Mouse (Mus musculus) CH12.LX (cell line): ENCODE results near the gene Ninl. TPM values are rescaled to one million over a fixed set of nuclear protein-coding genes. Genes with fewer than 3 reads are reported as not detected.
A peak's percentile ranks its signal among the peaks of the same experiment; 100 is the strongest.

Experiments
- DNase-seq: peaks from one replicate; pipeline ENCODE4 v3.0.0-alpha.2; 2013; ENCODE audit errors: extremely low read depth
- H3K27ac ChIP-seq: 2 replicates; pipeline ENCODE4 v1.5.1; 2012; ENCODE audit warnings: low read depth, mild to moderate bottlenecking, control low read depth, moderate library complexity; ENCODE audit not compliant: insufficient read depth
- H3K27me3 ChIP-seq: replicated peaks from 2 replicates; pipeline ENCODE3; 2012; ENCODE audit warnings: inconsistent platforms
- H3K36me3 ChIP-seq, 2 experiments: replicated peaks in 1 of 2; 2 replicates each; pipeline versions ENCODE3 to v1.6.1; 2012; ENCODE audit warnings: inconsistent platforms in 1 of 2, low read length in 1 of 2, mild to moderate bottlenecking in 1 of 2, mixed read lengths in 1 of 2, moderate library complexity in 1 of 2; ENCODE audit not compliant: control insufficient read depth in 1 of 2, insufficient read depth in 1 of 2
- H3K4me1 ChIP-seq, 2 experiments: 2 replicates each; pipeline ENCODE4 v1.6.1; 2012; ENCODE audit warnings: inconsistent platforms in 1 of 2, moderate library complexity in 1 of 2; ENCODE audit not compliant: insufficient read depth in 2 of 2, control insufficient read depth in 1 of 2
- H3K4me2 ChIP-seq: 2 replicates; pipeline ENCODE4 v1.6.1; 2012; ENCODE audit warnings: low read depth, mild to moderate bottlenecking, control low read depth; ENCODE audit not compliant: poor library complexity, insufficient read depth, severe bottlenecking
- H3K4me3 ChIP-seq, 3 experiments: fragments of 150-350 bp in 1 of 3; sonication (generic) in 1 of 3; replicated peaks in 1 of 3; 2 replicates each; pipeline versions ENCODE3 to v1.5.1; 2011 to 2012; ENCODE audit warnings: low read depth in 2 of 3, low read length in 2 of 3, mild to moderate bottlenecking in 2 of 3, moderate library complexity in 2 of 3, control low read depth in 1 of 3, improper control_type of control experiment in 1 of 3, inconsistent platforms in 1 of 3, mixed read lengths in 1 of 3; ENCODE audit not compliant: poor library complexity in 1 of 3
- H3K79me2 ChIP-seq: replicated peaks from 2 replicates; pipeline ENCODE4 v1.6.1; 2012; ENCODE audit warnings: mild to moderate bottlenecking, moderate library complexity; ENCODE audit not compliant: control insufficient read depth, poor library complexity, insufficient read depth, severe bottlenecking; ENCODE audit errors: extremely low read depth
- H3K9ac ChIP-seq: 2 replicates; pipeline ENCODE4 v1.6.1; 2012; ENCODE audit warnings: low read depth, mild to moderate bottlenecking, control low read depth, moderate library complexity; ENCODE audit not compliant: insufficient read depth
- H3K9me3 ChIP-seq: replicated peaks from 2 replicates; pipeline ENCODE3; 2012; ENCODE audit warnings: low read length, inconsistent platforms, mixed read lengths
- BHLHE40 ChIP-seq: IDR thresholded peaks from 2 replicates; pipeline ENCODE4 v1.6.1; 2011; ENCODE audit warnings: mild to moderate bottlenecking, low read depth, low read length, improper control_type of control experiment
- CHD2 ChIP-seq: IDR thresholded peaks from 2 replicates; pipeline ENCODE4 v1.6.1; 2011; ENCODE audit warnings: low read length, improper control_type of control experiment
- CTCF ChIP-seq, 2 experiments: IDR thresholded peaks in 1 of 2; conservative IDR thresholded peaks in 1 of 2; 2 replicates each; pipeline ENCODE4 v1.5.1; 2011 to 2012; ENCODE audit warnings: low read depth in 2 of 2, low read length in 2 of 2, improper control_type of control experiment in 1 of 2, inconsistent platforms in 1 of 2, mild to moderate bottlenecking in 1 of 2, moderate library complexity in 1 of 2
- E2F4 ChIP-seq: IDR thresholded peaks from 2 replicates; pipeline ENCODE4 v1.6.1; 2011; ENCODE audit warnings: low read depth, low read length, improper control_type of control experiment; ENCODE audit not compliant: insufficient replicate concordance
- ELF1 ChIP-seq: IDR thresholded peaks from 2 replicates; pipeline ENCODE4 v1.6.1; 2014; ENCODE audit warnings: low read depth, mild to moderate bottlenecking, inconsistent platforms, low read length, improper control_type of control experiment
- EP300 ChIP-seq: IDR thresholded peaks from 2 replicates; pipeline ENCODE4 v1.6.1; 2011; ENCODE audit warnings: low read length, improper control_type of control experiment
- ETS1 ChIP-seq: conservative IDR thresholded peaks from 2 replicates; pipeline ENCODE4 v1.6.1; 2012; ENCODE audit warnings: low read depth, mild to moderate bottlenecking, inconsistent platforms, low read length, improper control_type of control experiment, moderate library complexity
- GABPA ChIP-seq: IDR thresholded peaks from 2 replicates; pipeline ENCODE4 v1.6.1; 2012; ENCODE audit warnings: low read depth, low read length, improper control_type of control experiment, inconsistent platforms; ENCODE audit not compliant: insufficient replicate concordance
- HCFC1 ChIP-seq: IDR thresholded peaks from 2 replicates; pipeline ENCODE4 v1.6.1; 2012; ENCODE audit warnings: low read depth, mild to moderate bottlenecking, inconsistent platforms, low read length, improper control_type of control experiment
- IRF4 ChIP-seq: IDR thresholded peaks from 2 replicates; pipeline ENCODE4 v1.6.1; 2014; ENCODE audit warnings: low read depth, mild to moderate bottlenecking, inconsistent platforms, low read length, improper control_type of control experiment
- JUN ChIP-seq: IDR thresholded peaks from 2 replicates; pipeline ENCODE4 v1.6.1; 2011; ENCODE audit warnings: low read depth, mild to moderate bottlenecking, low read length, improper control_type of control experiment, moderate library complexity; ENCODE audit not compliant: insufficient read depth
- JUND ChIP-seq: conservative IDR thresholded peaks from 2 replicates; pipeline ENCODE4 v1.6.1; 2011; ENCODE audit warnings: low read depth, low read length, improper control_type of control experiment
- KAT2A ChIP-seq: IDR thresholded peaks from 2 replicates; pipeline ENCODE4 v1.6.1; 2012; ENCODE audit warnings: low read length, improper control_type of control experiment, inconsistent platforms; ENCODE audit not compliant: insufficient replicate concordance
- MAFK ChIP-seq: IDR thresholded peaks from 2 replicates; pipeline ENCODE4 v1.6.1; 2011; ENCODE audit warnings: low read length, improper control_type of control experiment; ENCODE audit not compliant: insufficient replicate concordance
- MAX ChIP-seq: IDR thresholded peaks from 2 replicates; pipeline ENCODE4 v1.6.1; 2011; ENCODE audit warnings: low read length, improper control_type of control experiment
- MAZ ChIP-seq: IDR thresholded peaks from 2 replicates; pipeline ENCODE4 v1.6.1; 2012; ENCODE audit warnings: low read depth, mild to moderate bottlenecking, inconsistent platforms, low read length, improper control_type of control experiment, moderate library complexity
- MEF2A ChIP-seq: IDR thresholded peaks from 2 replicates; pipeline ENCODE4 v1.6.1; 2014; ENCODE audit warnings: low read depth, mild to moderate bottlenecking, inconsistent platforms, low read length, improper control_type of control experiment, borderline replicate concordance
- NELFE ChIP-seq: IDR thresholded peaks from 2 replicates; pipeline ENCODE4 v1.6.1; 2011; ENCODE audit warnings: low read depth, low read length, improper control_type of control experiment
- PAX5 ChIP-seq: IDR thresholded peaks from 2 replicates; pipeline ENCODE4 v1.6.1; 2012; ENCODE audit warnings: low read length, inconsistent platforms, mixed read lengths
- POLR2A ChIP-seq: IDR thresholded peaks from 2 replicates; pipeline ENCODE4 v1.6.1; 2011; ENCODE audit warnings: low read depth, mild to moderate bottlenecking, improper control_type of control experiment, low read length
- POLR2AphosphoS2 ChIP-seq: IDR thresholded peaks from 2 replicates; pipeline ENCODE4 v1.6.1; 2011; ENCODE audit warnings: low read depth, low read length, improper control_type of control experiment
- SIN3A ChIP-seq: IDR thresholded peaks from 2 replicates; pipeline ENCODE4 v1.6.1; 2012; ENCODE audit warnings: low read length, improper control_type of control experiment, inconsistent platforms
- SMC3 ChIP-seq: IDR thresholded peaks from 2 replicates; pipeline ENCODE4 v1.6.1; 2011; ENCODE audit warnings: low read depth, low read length, improper control_type of control experiment
- TCF12 ChIP-seq: IDR thresholded peaks from 2 replicates; pipeline ENCODE4 v1.6.1; 2014; ENCODE audit warnings: low read depth, mild to moderate bottlenecking, inconsistent platforms, low read length, improper control_type of control experiment
- UBTF ChIP-seq: IDR thresholded peaks from 2 replicates; pipeline ENCODE4 v1.6.1; 2012; ENCODE audit warnings: low read depth, mild to moderate bottlenecking, inconsistent platforms, low read length, improper control_type of control experiment, moderate library complexity
- USF1 ChIP-seq: IDR thresholded peaks from 2 replicates; pipeline ENCODE4 v1.6.1; 2014; ENCODE audit warnings: low read depth, mild to moderate bottlenecking, inconsistent platforms, low read length, improper control_type of control experiment
- USF2 ChIP-seq: conservative IDR thresholded peaks from 2 replicates; pipeline ENCODE4 v1.6.1; 2011; ENCODE audit warnings: low read depth, low read length, improper control_type of control experiment
- ZC3H11A ChIP-seq: IDR thresholded peaks from 2 replicates; pipeline ENCODE4 v1.6.1; 2012; ENCODE audit warnings: low read depth, mild to moderate bottlenecking, inconsistent platforms, low read length, improper control_type of control experiment
- ZKSCAN1 ChIP-seq: IDR thresholded peaks from 2 replicates; pipeline ENCODE4 v1.6.1; 2012; ENCODE audit warnings: low read depth, inconsistent platforms, low read length, improper control_type of control experiment, borderline replicate concordance
- ZMIZ1 ChIP-seq: IDR thresholded peaks from 2 replicates; pipeline ENCODE4 v1.6.1; 2012; ENCODE audit warnings: low read depth, mild to moderate bottlenecking, inconsistent platforms, low read length, improper control_type of control experiment
- ZNF384 ChIP-seq: IDR thresholded peaks from 2 replicates; pipeline ENCODE4 v1.6.1; 2012; ENCODE audit warnings: low read depth, low read length, improper control_type of control experiment, inconsistent platforms
- dilution Hi-C: fragments of 300-500 bp; cut with MboI; formaldehyde crosslinking; loops from 2 replicates; pipeline ENCODE4 v1.14.3; 2020; ENCODE audit warnings: low sequenced_read_pairs; ENCODE audit not compliant: extremely low pct_unique_long_range_greater_than_20kb, extremely low pct_ligation_motif_present
- in situ Hi-C: fragments of 300-500 bp; cut with MboI; formaldehyde crosslinking; loops from 3 replicates; pipeline ENCODE4 v1.14.3; 2019; ENCODE audit warnings: low sequenced_read_pairs, low pct_ligation_motif_present, low pct_unique_long_range_greater_than_20kb, mixed read lengths
- polyA plus RNA-seq: library from polyadenylated mRNA; unstranded; fragments of >175 nt; gene quantifications from 2 replicates; pipeline ENCODE4 v1.2.1, GENCODE M21; 2012; ENCODE audit warnings: low read depth; ENCODE audit not compliant: insufficient read length
- total RNA-seq, 2 experiments: library from RNA; depleted of rRNA; stranded (reverse); fragments of 300-350 nt in 1 of 2; fragments of >200 nt in 1 of 2; gene quantifications; 2 replicates each; pipeline ENCODE4 v1.2.3; 2012 to 2014

Ninl gene
- total and polyA plus RNA-seq, 3 experiments = 1.8 to 6.6 (median 3.5) TPM

DNA sequence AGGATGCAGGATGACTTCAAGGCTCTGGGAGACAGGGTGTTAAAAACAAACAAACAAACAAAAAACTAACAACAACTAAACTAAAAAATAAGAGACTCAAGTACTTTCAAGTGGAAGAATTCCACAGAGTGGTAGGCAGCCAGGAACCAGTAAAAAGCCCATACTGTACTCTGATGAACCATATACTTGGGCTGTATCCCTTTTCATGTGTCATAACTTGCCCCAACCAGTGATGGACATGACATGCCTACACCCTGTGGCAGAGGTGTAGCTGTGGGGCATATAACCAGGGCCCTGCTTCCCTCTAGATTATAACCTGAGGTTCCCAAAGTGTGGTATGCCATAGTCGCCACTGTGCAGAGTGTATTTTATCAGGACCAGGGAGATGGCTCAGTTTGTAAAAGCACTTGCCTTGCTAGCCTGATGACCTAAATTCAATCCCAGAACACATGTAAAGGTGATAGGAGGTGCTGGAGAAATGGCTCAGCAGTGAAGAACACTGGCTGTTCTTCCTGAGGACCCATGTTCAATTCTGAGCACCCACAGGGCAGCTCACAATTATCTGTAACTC is 29.6 kb downstream of the Ninl start:
- Histone ChIP-seq H3K27me3 (peaks cover 26% of the 10 kb centered on the region), H3K4me3 (peak overlapping the region in 1 of 3 experiments; percentile 62), H3K9ac (no peak overlapping the region), H3K9me3 (no peaks in the 10 kb centered on the region), H3K4me2 (no peak overlapping the region), H3K36me3 (no peaks in the 10 kb centered on the region), H3K79me2 (no peaks in the 10 kb centered on the region), H3K4me1 (peaks cover 2 to 11% of the 10 kb centered on the region in 2 experiments; a peak in 3 of 4 replicates), H3K27ac (no peak overlapping the region)
- in situ Hi-C loops (loop anchor here (25.0 kb wide), 2 partner anchors 172 to 447 kb away; partner anchors contain the start of gene Cst7), dilution Hi-C loops (no loop called here)
- DNase-seq = no peak
- 0 out of 2 replicates have a peak, but pooled peaks have one; percentile 7 for TF ChIP-seq NELFE
- no peak for TF ChIP-seq KAT2A

DNA sequence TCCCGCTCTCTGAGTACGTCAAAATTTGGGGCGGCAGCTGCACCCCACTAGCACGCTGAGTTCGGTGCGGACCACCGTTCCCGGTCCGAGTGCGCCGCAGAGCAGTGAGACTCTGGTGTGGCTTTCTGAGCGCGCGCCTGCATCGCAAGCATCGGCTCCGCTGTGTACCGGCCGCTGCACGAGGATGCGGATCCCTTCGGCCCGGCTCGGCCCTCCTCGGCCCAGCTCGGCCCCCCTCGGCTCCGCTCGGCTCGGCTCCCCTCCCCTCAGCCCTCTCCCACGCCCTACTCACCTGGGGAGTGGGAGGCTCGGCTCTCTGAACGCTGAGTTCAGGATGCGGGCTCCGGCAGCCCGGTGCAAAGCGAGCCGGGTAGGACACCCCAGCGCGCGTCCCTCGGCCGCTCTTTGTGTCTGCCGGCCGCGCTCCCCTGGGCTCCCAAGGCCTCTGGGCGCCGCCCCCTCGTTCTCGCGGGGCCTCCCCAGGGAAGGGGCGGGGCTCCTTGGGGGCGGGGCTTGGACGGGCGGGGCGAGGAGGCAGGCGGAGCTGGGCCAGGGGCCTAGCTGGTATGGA is 30.2 kb downstream of the Ninl start:
- Histone ChIP-seq H3K27me3 (peaks cover 27% of the 10 kb centered on the region), H3K36me3 (no peaks in the 10 kb centered on the region), H3K9me3 (no peaks in the 10 kb centered on the region), H3K4me3 (peak overlapping the region; percentile 47 to 96 (median 62)), H3K27ac (no peak overlapping the region), H3K9ac (peak overlapping the region; percentile 72), H3K4me1 (peaks cover 2 to 11% of the 10 kb centered on the region in 2 experiments; a peak in 3 of 4 replicates), H3K79me2 (no peaks in the 10 kb centered on the region), H3K4me2 (peak overlapping the region; percentile 83)
- dilution Hi-C loops (no loop called here), in situ Hi-C loops (loop anchor here (25.0 kb wide), 2 partner anchors 172 to 447 kb away; partner anchors contain the start of gene Cst7)
- peak; percentile 71 for DNase-seq
- TF ChIP-seq SMC3 (no peak), USF1 (no peak), JUN (no peak), CTCF (conservative IDR thresholded peaks at IDR 0.05 in 1 of 2, IDR thresholded peaks at IDR 0.05 in 1 of 2; ENCODE audit: low read depth in 2 of 2, low read length in 2 of 2) (no peak), PAX5 (no peak), IRF4 (no peak), MAFK (no peak), USF2 (no peak), JUND (no peak), KAT2A (no peak), UBTF (no peak), SIN3A (no peak), HCFC1 (no peak), NELFE (peak; percentile 72), MEF2A (0 out of 2 replicates have a peak, but pooled peaks have one; percentile 12), E2F4 (no peak), TCF12 (peak; percentile 74), MAZ (peak; percentile 56), POLR2AphosphoS2 (no peak), CHD2 (peak; percentile 35; the same call in 1 of the 2 replicates), MAX (no peak), ZNF384 (no peak), ETS1 (no peak), EP300 (no peak), GABPA (no peak), POLR2A (peak; percentile 77), BHLHE40 (no peak), ZKSCAN1 (no peak), ELF1 (no peak), ZMIZ1 (peak; percentile 52; the same call in 1 of the 2 replicates), ZC3H11A (no peak)
